Mouse (Mus musculus): Measurements from ENCODE around the gene Mcrip2.

Mcrip2 gene

DNA sequence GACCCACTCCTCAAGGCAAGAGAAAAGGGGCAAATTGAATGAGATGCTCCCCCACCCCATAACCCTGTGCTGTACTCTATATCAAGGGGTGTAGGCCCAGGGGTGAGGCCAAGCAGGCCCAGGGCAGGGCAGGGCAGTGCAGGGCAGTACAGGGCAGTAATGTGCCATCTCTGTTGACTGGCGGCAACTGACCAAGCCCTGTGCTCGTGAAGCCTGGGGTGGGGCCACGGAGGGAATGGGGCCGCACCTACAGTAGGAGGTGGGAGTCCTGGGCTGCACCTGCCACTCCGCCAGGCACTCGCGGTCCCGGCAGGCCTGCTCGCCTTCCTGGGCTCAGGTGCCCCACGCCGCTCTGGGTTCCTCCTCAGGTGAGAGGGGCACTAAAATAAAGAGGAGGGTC is 3.3 kb downstream of the Mcrip2 start:
- DNase-seq (ENCODE audit: low spot score in 2 of 2): no peak

DNA sequence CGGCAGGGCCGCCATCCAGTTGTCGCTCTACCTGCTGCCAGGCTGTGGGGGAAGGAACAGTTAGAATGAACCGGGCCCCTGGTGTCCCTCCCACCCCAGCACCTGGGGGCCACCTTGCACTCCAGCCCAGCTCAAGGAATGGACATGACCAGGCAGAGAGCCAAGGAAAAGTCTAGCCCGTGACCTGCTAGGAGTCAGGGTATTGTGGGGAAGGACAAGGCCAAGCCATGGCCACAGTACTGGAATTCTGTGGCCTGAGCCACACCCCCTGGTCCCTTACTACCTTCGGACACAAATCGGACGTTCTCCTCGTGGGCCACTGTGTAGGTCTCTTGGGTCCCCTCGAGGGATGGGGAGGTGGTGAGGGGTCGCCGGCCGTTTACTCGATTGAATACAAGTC is 4.3 kb downstream of the Mcrip2 start:
- no peak for DNase-seq (ENCODE audit: low spot score in 2 of 2)

DNA sequence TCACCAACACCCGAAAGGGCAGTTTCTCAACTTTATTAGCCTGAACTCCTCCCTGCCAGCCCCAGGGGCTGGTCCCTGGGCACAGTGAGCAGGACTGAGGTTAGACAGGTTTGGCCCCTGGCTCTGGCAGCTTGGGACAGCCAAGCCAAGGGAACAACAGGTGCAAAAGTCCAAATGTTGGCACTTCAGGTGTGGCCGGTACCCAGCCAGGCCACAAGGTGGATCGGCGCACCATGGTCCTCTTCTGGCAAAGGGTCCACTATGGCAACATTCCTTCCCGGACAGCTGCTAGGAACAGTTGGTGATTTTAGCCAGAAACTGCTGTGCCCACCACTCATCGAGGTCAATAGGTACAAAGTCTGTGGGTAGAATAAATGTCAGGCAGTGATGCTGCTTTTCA is 4.9 kb downstream of the Mcrip2 start:
- no peak for DNase-seq (ENCODE audit: low spot score in 2 of 2)

DNA sequence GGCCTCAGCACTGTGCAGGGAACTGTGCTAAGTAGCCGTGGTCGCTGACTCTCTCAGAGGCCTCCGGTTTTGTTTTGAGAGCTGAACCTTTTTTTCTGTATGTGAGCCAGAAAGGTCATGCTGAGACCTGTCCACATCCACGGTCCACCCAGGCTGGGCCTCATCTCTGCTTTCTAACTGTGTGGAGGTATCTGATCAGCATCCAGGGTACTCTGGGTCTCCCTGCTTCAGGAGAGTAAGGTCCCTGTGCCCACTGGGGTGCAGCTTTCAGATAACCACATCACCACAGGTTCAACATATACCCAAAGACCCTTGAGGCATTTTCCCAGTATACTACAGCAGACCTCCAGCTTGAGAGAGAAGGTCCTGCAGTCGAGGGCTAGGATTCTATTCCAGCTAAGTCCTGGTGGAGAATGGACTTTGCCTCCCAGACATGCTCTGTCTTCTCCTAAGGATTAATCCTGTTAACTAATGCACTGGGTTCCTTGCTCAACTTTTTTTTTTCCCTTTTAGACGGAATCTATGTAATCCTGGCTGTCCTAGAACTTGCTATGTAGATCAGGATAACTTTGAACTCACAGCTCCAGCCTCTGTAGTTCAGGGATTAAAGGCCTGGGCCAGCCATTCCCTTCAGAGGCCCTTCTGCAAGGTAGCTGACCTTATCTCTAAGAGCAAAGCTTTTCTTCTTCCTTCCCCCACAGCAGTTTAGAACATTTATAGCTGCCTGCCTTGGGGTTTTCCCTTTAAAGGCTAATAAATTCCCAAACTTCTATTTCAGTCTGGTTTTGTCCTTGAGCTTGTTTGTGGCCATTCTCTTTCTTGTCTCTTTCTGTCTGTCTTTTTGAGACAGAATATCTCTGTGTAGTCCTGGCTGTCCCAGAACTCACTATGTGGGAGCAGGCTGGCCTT is 6.6 kb downstream of the Mcrip2 start:
- DNase-seq (ENCODE audit: low spot score in 2 of 2): no peak

DNA sequence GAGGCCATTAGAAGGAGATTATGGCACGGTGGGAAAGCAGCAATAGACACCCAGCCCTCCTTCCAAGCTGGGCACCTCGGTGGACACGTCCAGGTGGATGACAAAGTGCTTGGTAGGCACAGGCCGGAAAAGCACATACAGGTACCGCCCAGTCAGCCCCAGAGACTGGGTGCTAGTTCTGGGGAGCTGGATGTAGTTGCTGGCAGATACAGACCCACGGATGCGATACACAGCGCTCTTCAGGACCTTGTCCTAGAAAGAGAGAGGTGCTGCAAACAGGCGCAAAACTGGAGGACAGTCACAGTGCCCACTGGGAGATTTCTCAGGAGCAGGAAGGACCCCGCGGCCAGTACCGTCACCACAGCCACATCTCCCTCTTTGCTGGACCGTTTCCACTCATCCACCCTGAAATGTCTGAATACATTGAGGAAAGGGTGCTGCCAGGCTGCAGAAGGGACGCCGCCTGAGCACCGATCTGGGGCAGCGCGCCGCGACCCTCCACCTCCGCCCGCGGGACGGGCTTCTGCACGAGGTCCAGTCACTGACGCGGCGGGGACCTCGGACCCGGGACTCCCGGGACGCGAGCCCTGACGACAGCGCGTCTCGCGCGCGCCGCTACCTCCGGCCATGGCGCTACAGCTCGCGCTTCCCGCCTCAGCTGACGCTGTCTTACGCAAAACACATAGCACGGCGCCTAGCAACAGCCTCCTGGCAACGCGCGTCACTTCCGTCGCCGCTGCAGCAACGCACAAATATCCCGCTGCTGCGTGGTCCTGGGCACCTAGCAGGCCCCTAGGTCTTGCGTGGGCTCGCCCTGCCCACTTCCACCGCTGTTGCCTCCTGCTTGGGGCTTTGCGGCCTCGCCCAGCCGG is 7.5 kb downstream of the Mcrip2 start, which contains the start of gene Wdr90:
TSS of gene Wdr90 (minus strand) at position 670 of the 872 bp plus-strand sequence.
- DNase-seq (ENCODE audit: low spot score in 2 of 2): peak; percentile 75 to 86

DNA sequence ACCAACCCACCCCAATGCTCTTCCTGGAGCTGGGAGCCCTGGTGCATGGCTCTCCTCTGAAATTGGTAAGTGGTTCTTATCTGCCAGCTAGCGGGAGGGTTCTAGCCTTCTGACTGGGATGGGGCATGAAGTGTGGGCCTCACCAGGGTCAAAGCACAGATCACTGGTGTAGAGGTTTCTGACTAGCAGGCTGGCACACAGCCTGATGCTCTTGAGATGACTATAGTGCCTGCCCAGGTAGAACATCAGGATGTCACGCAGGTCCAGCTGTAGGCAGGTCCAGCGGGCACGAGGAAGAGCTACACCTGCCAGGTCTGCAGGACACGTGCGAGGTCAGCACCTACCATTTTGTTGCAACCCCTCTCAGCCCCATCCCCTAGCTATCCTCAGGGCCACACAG is 8.3 kb downstream of the Mcrip2 start:
- DNase-seq (ENCODE audit: low spot score in 2 of 2): no peak

DNA sequence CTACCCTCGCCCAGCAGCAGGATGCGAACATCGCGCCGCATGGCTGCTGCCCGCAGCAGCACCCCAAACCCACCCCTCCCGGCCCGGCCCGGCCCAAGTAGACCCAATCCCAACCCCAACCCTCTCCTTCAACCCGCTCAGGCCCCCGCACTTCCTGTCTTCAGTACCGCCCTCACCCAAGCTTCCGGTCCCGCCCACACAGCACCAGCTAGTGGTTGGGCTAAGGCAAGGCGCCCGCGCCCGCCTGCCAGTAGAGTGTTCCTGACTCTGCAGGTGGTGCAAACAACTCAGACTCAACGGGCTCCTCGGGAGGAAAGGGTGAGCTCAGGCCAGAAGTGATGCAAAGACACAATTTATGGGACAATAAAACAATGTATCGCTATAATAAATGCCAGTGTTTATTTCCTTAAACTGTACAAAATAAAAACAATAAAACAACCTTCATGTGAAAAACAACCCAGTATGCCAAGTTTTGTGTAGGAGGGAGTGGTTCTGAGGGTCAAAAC is 24.1 kb downstream of the Mcrip2 start, which contains the start of gene Rhot2:
TSS of gene Rhot2 (minus strand) at position 456 of the 506 bp plus-strand sequence.
- DNase-seq (ENCODE audit: low spot score in 2 of 2): peak; percentile 86 to 93

DNA sequence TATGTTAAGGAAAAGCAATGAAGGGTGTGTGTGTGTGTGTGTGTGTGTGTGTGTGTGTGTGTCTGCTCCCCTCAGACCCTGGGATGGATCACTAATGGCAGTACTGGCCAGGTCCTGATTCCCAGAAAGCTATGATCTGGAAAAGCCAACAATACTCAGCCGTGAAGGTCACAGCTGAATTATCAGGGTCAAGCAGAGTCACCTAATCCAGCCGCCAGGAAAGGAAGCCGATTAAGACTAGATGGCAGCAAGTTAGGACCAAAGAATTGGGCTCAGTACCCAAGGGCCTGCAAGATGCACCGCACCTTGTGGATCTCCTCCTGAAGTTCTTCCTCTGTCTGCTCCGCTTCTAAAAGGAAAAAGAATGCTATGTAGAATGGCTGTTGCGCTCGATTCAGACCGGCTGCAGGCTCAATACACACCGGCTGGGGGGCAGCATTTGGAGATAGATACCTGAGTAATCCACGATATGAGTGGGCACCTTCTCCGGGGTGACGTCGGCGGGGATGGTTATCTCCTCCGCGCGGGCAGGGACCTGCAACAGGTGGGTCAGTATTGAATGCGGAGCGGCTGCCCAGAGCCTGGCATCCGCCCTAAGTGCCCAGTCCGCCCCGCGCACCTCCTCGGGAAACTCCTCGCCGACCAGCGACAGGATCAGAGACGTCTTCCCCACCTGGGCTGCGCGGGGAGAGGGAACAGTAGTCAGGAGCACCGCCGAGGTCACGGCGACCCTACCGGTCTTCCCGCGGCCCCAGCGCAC is 24.7 kb downstream of the Mcrip2 start:
- DNase-seq (ENCODE audit: low spot score in 2 of 2): no peak

DNA sequence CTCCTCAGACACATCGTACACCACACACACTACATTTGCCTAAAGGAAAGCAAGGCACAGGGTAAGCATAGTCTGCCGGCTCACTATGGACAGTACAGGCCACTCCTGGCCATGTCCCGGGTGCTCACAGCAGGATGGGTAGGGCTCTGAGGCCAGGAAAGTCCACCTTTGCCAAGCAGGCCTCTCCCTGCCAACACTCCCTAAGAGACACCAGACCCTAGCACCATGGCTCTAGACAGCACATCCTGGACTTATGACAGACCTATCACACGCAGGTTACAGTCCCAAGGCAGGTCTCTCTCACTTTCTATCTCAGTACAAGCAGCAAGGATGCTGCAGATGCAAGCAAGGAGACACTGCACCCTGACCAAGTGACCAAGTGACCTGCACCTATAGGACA is 25.4 kb downstream of the Mcrip2 start:
- no peak for DNase-seq (ENCODE audit: low spot score in 2 of 2)

DNA sequence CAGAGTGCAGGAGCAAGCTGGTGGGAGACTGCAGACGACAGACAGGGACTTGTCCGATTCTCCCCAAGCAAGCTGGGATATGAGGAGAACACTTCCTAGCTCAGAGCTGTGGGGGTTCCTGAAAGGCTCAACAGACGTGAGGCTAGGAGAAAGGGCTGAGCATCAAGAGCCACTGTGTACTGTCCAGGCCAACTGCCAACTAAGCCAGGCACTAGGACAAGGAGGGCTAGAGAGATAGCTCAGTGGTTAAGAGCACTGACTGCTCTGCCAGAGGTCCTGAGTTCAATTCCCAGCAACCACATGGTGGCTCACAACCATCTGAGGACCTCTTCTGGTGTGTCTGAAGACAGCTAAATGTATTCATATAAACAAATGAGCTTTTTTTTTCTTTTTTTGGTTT is 26.1 kb downstream of the Mcrip2 start:
- no peak for DNase-seq (ENCODE audit: low spot score in 2 of 2)

DNA sequence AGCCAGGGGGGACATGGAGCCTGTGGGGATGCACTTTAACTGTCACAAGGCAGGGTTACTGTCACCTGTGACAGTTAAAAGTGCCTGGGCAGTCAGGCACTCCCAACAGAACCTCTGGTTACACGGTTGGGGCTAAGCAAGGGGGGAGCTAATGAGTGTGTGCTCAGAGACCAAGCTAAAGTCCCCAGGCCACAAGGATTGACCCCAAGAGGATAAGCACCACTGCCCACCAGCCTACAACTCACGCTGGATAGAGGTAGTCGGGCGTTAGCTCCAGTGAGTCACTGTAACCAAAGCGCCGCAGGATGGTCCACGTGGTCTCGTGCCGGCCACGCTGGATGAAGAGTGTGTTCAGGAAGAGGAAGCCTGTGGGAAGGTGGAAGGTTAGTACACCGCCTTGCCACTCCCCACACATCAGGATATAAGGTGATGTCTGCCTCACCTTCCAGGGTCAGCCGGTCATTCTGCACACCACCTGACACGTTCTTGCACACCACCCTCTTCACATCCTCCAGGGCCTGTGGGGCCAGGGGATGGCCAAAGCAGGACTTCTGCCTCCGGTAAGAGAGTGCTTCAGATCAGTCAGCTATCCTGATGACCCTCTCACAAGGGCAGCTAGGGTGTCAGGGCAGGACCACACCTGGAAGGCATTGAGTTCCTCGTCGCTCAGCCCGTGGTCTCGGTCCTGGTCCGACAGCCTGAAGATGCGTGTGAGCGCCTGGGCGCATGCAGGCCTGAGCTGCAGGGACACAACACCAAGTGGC is 27.3 kb downstream of the Mcrip2 start, which contains the start of gene Gm20683:
TSS of gene Gm20683 (minus strand) at position 647 of the 764 bp plus-strand sequence.
- DNase-seq (ENCODE audit: low spot score in 2 of 2): no peak

DNA sequence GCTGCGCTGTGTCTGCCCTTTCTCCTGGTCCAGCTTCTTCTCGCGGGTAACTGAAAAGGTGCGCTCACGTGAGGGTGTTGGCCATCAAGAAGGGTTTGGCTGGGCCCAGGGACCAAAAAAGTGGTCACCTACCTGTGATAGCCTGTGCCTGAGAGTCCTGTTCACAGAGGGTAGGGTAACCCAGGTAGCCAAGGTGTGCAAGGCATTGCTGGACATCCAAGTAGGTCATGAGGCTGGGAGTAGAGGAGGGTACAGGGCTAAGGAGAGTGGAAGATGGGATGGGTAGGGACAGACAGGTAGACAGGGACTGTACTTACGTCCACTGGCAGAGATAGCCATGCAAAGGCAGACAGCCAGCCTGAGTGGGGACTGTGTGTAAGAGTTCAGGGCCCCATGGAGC is 28.0 kb downstream of the Mcrip2 start:
- no peak for DNase-seq (ENCODE audit: low spot score in 2 of 2)

DNA sequence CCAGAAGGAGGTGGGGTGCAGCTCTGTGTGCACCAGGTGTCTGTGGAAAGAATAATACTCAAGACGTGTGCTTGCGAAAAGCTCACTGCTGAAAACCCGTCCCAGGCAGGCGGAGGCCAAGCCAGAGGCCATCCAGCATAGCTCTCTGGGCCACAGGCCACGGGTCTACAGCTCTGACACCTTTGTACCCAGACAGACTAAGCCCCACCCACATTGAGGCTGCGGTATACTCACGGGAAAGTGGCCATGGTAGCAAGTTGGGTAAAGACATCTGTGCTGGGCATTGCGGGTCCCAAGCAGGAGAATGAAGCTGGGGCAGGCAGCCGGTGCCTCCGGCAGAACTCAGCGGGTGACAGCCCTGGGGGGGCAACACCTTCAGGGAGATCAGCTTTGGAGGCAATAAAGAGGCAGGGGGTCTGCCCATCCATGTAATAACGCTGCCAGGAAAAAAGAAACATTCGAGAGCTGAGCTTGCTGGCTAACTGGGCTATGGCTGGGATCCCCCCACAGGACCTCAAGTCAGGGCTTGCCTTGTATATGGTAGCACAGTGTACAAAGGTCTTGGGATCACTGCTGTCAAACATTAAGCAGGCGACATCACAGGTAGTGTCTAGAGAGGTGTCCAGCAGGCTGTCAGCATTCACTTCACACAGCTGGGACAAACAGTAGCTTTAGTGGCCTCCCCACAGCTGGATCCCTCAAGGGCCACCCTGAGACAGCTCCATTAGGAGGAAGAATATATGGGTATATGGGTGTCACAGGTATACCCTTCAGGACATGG is 28.9 kb downstream of the Mcrip2 start:
- DNase-seq (ENCODE audit: low spot score in 2 of 2): no peak

DNA sequence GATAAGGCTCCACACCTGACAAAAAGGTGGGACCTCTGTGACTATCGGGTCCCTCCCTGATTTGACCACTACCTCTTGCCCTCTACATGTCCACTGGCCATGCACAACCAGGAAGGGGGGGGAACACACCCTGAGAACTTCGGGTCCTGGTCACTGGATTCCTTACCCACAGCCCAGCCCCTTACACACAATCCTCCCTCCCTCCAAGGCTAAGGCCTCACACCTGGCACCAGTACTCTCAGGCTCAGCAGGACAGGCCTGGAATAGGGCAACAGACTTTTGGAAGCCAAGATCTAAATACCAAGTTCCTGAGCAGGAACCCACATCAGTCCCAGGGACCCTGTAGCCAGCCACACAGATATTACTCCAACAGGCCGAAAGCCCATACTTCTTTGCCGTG is 29.7 kb downstream of the Mcrip2 start:
- no peak for DNase-seq (ENCODE audit: low spot score in 2 of 2)

DNA sequence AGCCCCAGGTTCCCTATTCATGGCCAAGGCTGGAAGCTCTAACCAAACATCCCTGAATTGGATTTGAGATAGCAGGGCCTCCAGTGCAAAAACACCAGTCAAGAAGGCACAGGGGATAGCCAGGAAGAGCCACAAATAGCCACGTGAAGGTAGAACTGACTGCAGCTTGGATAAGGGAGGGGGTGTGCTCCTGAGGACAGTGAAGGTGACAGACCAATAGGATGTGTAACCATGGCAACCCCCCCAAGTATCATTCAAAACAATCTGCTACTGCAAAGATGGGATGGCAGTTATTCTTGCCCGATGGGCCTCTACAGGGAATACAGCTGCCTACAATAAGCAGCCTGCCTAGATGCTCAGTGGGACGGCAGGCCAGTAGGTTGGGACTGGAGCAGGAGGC is 31.0 kb downstream of the Mcrip2 start:
- no peak for DNase-seq (ENCODE audit: low spot score in 2 of 2)

DNA sequence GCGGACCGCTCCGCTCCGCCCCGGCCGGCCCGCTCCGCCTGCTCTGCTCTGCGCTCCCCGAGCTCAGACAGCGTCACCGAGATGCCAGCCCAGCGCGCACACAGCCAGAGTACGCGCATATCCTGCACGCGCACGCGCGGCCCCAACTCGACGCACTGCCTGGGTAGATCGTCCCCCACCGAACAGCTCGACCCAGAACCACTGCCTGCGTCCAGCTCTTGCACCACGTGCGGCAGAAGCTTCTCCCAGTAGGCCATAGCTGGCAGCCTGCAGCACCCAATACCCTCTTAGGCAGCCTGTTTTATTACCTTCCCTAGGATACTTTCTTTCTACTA is 31.5 kb downstream of the Mcrip2 start, which contains the start of gene Rhbdl1:
TSS of gene Rhbdl1 (minus strand) at position 220 of the 335 bp plus-strand sequence.
- no peak for DNase-seq (ENCODE audit: low spot score in 2 of 2)

DNA sequence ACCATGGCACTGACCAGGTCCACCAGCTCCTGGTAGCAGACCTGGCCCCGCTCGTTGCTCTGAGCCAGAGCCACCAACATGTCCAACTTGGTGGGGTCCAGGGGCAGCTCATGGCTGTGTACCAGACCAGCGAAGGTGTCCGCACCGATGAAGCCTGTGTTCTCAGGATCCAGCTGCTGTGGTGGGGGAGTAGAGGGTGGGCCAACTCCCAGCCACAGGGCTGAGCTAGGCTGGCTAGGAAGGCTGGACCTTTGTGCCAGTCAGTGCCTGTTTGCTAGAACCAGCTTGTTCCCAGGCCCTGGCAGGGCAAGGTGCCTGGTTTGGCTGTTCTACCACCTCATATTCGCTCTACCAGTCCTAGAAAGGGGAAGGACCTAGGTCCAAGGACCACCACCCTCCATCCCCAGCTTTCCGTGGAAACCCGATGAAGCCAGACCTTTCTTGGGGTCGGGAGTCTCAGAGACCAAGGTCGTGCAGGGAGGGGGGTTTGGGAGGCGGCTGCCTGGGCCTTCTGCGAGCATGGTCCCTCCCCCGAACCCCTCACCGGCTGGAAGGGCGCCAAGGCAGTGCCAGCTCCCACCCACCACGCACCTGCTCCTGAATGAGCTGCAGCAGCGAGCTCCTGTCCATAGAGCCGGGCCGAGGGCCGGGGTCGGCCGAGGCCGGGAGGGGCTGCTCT is 32.0 kb downstream of the Mcrip2 start:
- DNase-seq (ENCODE audit: low spot score in 2 of 2): no peak

DNA sequence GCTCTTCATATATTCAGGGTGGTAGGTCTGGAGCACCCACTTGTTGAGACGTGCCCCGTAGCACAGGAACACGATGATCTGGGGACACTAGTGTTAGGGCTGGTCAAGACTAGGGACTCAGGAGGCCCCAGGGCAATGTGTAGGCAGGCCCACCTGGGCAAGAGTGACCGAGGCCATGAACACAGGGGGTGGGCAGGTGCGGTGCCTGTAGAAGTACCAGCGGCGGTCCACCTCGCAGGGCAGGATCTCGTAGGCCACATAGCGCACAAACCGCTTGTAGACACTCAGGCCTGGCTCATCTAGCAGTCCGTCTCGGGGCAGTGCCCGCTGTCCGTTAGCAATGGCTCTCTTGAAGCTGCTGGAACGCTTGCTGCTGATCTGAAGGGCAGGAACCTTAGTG is 32.7 kb downstream of the Mcrip2 start:
- DNase-seq (ENCODE audit: low spot score in 2 of 2): no peak

DNA sequence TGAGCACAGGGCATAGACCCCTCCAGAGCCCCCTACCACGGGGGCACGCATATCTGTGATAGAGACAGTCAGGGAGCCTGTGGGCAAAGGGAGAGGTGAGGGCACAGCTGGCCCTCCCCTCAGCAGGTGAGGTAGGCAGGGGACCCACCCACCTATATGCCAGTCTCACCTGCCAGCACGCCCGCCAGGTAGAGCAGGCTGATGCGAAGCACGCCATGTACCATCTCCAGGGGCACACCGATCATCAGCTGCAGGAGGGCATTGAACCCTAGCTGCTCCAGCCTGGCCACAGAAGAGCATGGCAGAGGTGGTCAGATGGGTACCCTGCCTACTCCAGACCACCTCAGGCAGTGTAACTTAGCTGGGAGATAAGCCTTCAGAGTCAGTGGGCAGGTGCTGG is 33.3 kb downstream of the Mcrip2 start:
- no peak for DNase-seq (ENCODE audit: low spot score in 2 of 2)

Data from spleen, postnatal 14 days (tissue).